Mouse (Mus musculus): Measurements from ENCODE around the gene Hes5. TPM values are rescaled to one million over a fixed set of nuclear protein-coding genes. Genes with fewer than 3 reads are reported as not detected.
A peak's percentile ranks its signal among the peaks of the same experiment; 100 is the strongest.

The Hes5 gene
- polyA plus RNA-seq, 1 experiment from 2014 or later = 135 TPM

GRCm38 (mm10) chr4:154948066-154948939 lies 12.4 kb upstream of the Hes5 start:
- peak; percentile 69 for ATAC-seq
- Histone ChIP-seq H3K27me3 (ENCODE audit: control insufficient read depth, insufficient read depth, low read depth, low read length) (no peaks in the 10 kb centered on the region; the same call in 1 of the 2 replicates), H3K9ac (ENCODE audit: low read depth, low read length) (no peak overlapping the region), H3K4me2 (ENCODE audit: low read length) (no peak overlapping the region), H3K4me1 (ENCODE audit: control insufficient read depth, insufficient read depth, low read length) (peaks cover 14% of the 10 kb centered on the region), H3K36me3 (ENCODE audit: control insufficient read depth, insufficient read depth, low read length) (no peaks in the 10 kb centered on the region), H3K27ac (ENCODE audit: low read length) (peak overlapping the region; percentile 76), H3K4me3 (ENCODE audit: low read depth, low read length) (no peak overlapping the region), H3K9me3 (replicated peaks; ENCODE audit: control insufficient read depth, low read length, poor library complexity, severe bottlenecking) (no peaks in the 10 kb centered on the region)
- 35% methylated on average over 14 of the region's 14 CpGs for whole genome bisulfite sequencing

- Histone ChIP-seq H3K4me1 (ENCODE audit: control insufficient read depth, insufficient read depth, low read length) (peaks cover 14% of the 10 kb centered on the region), H3K4me3 (ENCODE audit: low read depth, low read length) (0 out of 2 replicates have a peak overlapping the region, but pooled peaks have one; percentile 7), H3K9me3 (replicated peaks; ENCODE audit: control insufficient read depth, low read length, poor library complexity, severe bottlenecking) (no peaks in the 10 kb centered on the region), H3K27ac (ENCODE audit: low read length) (peak overlapping the region; percentile 76), H3K9ac (ENCODE audit: low read depth, low read length) (no peak overlapping the region), H3K4me2 (ENCODE audit: low read length) (0 out of 2 replicates have a peak overlapping the region, but pooled peaks have one; percentile 13), H3K36me3 (ENCODE audit: control insufficient read depth, insufficient read depth, low read length) (no peaks in the 10 kb centered on the region), H3K27me3 (ENCODE audit: control insufficient read depth, insufficient read depth, low read depth, low read length) (no peaks in the 10 kb centered on the region; the same call in 1 of the 2 replicates)
- WGBS = 33% methylated on average over 6 of the region's 6 CpGs
- ATAC-seq = no peak
Measured at GRCm38 (mm10) chr4:154948940-154949588, 11.7 kb upstream of the Hes5 start.

GRCm38 (mm10) chr4:154949589-154949982 lies 11.1 kb upstream of the Hes5 start:
- Histone ChIP-seq H3K4me1 (ENCODE audit: control insufficient read depth, insufficient read depth, low read length) (peaks cover 14% of the 10 kb centered on the region), H3K27ac (ENCODE audit: low read length) (peak overlapping the region; percentile 76; the same call in 1 of the 2 replicates), H3K9ac (ENCODE audit: low read depth, low read length) (no peak overlapping the region), H3K4me3 (ENCODE audit: low read depth, low read length) (0 out of 2 replicates have a peak overlapping the region, but pooled peaks have one; percentile 7), H3K9me3 (replicated peaks; ENCODE audit: control insufficient read depth, low read length, poor library complexity, severe bottlenecking) (no peaks in the 10 kb centered on the region), H3K36me3 (ENCODE audit: control insufficient read depth, insufficient read depth, low read length) (no peaks in the 10 kb centered on the region), H3K27me3 (ENCODE audit: control insufficient read depth, insufficient read depth, low read depth, low read length) (peaks cover under 1% of the 10 kb centered on the region; the same call in 1 of the 2 replicates), H3K4me2 (ENCODE audit: low read length) (peak overlapping the region; percentile 13; the same call in 1 of the 2 replicates)
- 4% methylated on average over 16 of the region's 16 CpGs for WGBS
- no peak for ATAC-seq

GRCm38 (mm10) chr4:154952461-154953241 lies 8.1 kb upstream of the Hes5 start:
- Histone ChIP-seq H3K27ac (ENCODE audit: low read length) (no peak overlapping the region), H3K36me3 (ENCODE audit: control insufficient read depth, insufficient read depth, low read length) (no peaks in the 10 kb centered on the region), H3K27me3 (ENCODE audit: control insufficient read depth, insufficient read depth, low read depth, low read length) (peaks cover 3% of the 10 kb centered on the region; the same call in 1 of the 2 replicates), H3K9me3 (replicated peaks; ENCODE audit: control insufficient read depth, low read length, poor library complexity, severe bottlenecking) (no peaks in the 10 kb centered on the region), H3K4me3 (ENCODE audit: low read depth, low read length) (no peak overlapping the region), H3K4me1 (ENCODE audit: control insufficient read depth, insufficient read depth, low read length) (peaks cover 10% of the 10 kb centered on the region; the same call in 1 of the 2 replicates), H3K9ac (ENCODE audit: low read depth, low read length) (peak overlapping the region; percentile 16), H3K4me2 (ENCODE audit: low read length) (peak overlapping the region; percentile 36)
- 1% methylated on average over 26 of the region's 26 CpGs for WGBS
- ATAC-seq = peak; percentile 34; the same call in 1 of the 2 replicates

- Histone ChIP-seq H3K9ac (ENCODE audit: low read depth, low read length) (no peak overlapping the region), H3K27me3 (ENCODE audit: control insufficient read depth, insufficient read depth, low read depth, low read length) (peaks cover 7% of the 10 kb centered on the region; the same call in 1 of the 2 replicates), H3K4me1 (ENCODE audit: control insufficient read depth, insufficient read depth, low read length) (peaks cover 32% of the 10 kb centered on the region), H3K4me3 (ENCODE audit: low read depth, low read length) (no peak overlapping the region), H3K27ac (ENCODE audit: low read length) (no peak overlapping the region), H3K4me2 (ENCODE audit: low read length) (no peak overlapping the region), H3K9me3 (replicated peaks; ENCODE audit: control insufficient read depth, low read length, poor library complexity, severe bottlenecking) (no peaks in the 10 kb centered on the region), H3K36me3 (ENCODE audit: control insufficient read depth, insufficient read depth, low read length) (no peaks in the 10 kb centered on the region)
- 29% methylated on average over 9 of the region's 9 CpGs for WGBS
- ATAC-seq = no peak
Measured at GRCm38 (mm10) chr4:154956604-154957003, 4.1 kb upstream of the Hes5 start.

- peaks cover 7% of the 10 kb centered on the region; the same call in 1 of the 2 replicates for H3K27me3 ChIP-seq (ENCODE audit: control insufficient read depth, insufficient read depth, low read depth, low read length)
- H3K4me2 ChIP-seq (ENCODE audit: low read length) = no peak overlapping the region
- H3K9ac ChIP-seq (ENCODE audit: low read depth, low read length) = no peak overlapping the region
- H3K9me3 ChIP-seq (replicated peaks; ENCODE audit: control insufficient read depth, low read length, poor library complexity, severe bottlenecking) = no peaks in the 10 kb centered on the region
- H3K4me3 ChIP-seq (ENCODE audit: low read depth, low read length) = no peak overlapping the region
- WGBS = 25% methylated on average over 13 of the region's 13 CpGs
- ATAC-seq = no peak
- H3K36me3 ChIP-seq (ENCODE audit: control insufficient read depth, insufficient read depth, low read length) = no peaks in the 10 kb centered on the region
- H3K27ac ChIP-seq (ENCODE audit: low read length) = no peak overlapping the region
- peaks cover 40% of the 10 kb centered on the region for H3K4me1 ChIP-seq (ENCODE audit: control insufficient read depth, insufficient read depth, low read length)
Measured at GRCm38 (mm10) chr4:154957289-154957993, 3.3 kb upstream of the Hes5 start.

GRCm38 (mm10) chr4:154958171-154958570 lies 2.6 kb upstream of the Hes5 start:
- ATAC-seq = peak; percentile 12; the same call in 1 of the 2 replicates
- Histone ChIP-seq H3K4me1 (ENCODE audit: control insufficient read depth, insufficient read depth, low read length) (peaks cover 46% of the 10 kb centered on the region), H3K36me3 (ENCODE audit: control insufficient read depth, insufficient read depth, low read length) (no peaks in the 10 kb centered on the region), H3K9ac (ENCODE audit: low read depth, low read length) (no peak overlapping the region), H3K27me3 (ENCODE audit: control insufficient read depth, insufficient read depth, low read depth, low read length) (peaks cover 7% of the 10 kb centered on the region; the same call in 1 of the 2 replicates), H3K27ac (ENCODE audit: low read length) (no peak overlapping the region), H3K9me3 (replicated peaks; ENCODE audit: control insufficient read depth, low read length, poor library complexity, severe bottlenecking) (no peaks in the 10 kb centered on the region), H3K4me3 (ENCODE audit: low read depth, low read length) (no peak overlapping the region), H3K4me2 (ENCODE audit: low read length) (peak overlapping the region; percentile 26)
- 1% methylated on average over 15 of the region's 15 CpGs for WGBS

GRCm38 (mm10) chr4:154958621-154959020 lies 2.1 kb upstream of the Hes5 start:
- ATAC-seq = no peak

More at GRCm38 (mm10) chr4:154958621-154959020, 2.1 kb upstream of the Hes5 start:
- Histone ChIP-seq H3K27me3 (ENCODE audit: control insufficient read depth, insufficient read depth, low read depth, low read length) (peaks cover 7% of the 10 kb centered on the region; the same call in 1 of the 2 replicates), H3K9me3 (replicated peaks; ENCODE audit: control insufficient read depth, low read length, poor library complexity, severe bottlenecking) (no peaks in the 10 kb centered on the region), H3K4me2 (ENCODE audit: low read length) (peak overlapping the region; percentile 26; the same call in 1 of the 2 replicates), H3K4me1 (ENCODE audit: control insufficient read depth, insufficient read depth, low read length) (peaks cover 50% of the 10 kb centered on the region), H3K9ac (ENCODE audit: low read depth, low read length) (no peak overlapping the region), H3K27ac (ENCODE audit: low read length) (no peak overlapping the region), H3K4me3 (ENCODE audit: low read depth, low read length) (no peak overlapping the region), H3K36me3 (ENCODE audit: control insufficient read depth, insufficient read depth, low read length) (no peaks in the 10 kb centered on the region)
- WGBS = 10% methylated on average over 8 of the region's 8 CpGs
